Mouse (Mus musculus): ENCODE data around the gene AF067061. TPM values are rescaled to one million over a fixed set of nuclear protein-coding genes. Genes with fewer than 3 reads are reported as not detected.
"Not testable (repeated sequence)": the region's sequence is repeated elsewhere in the genome, so short reads cannot be mapped to it uniquely, and the experiment has no call there.

AF067061 gene
- polyA plus RNA-seq, 1 experiment from 2014 or later = not detected

DNA sequence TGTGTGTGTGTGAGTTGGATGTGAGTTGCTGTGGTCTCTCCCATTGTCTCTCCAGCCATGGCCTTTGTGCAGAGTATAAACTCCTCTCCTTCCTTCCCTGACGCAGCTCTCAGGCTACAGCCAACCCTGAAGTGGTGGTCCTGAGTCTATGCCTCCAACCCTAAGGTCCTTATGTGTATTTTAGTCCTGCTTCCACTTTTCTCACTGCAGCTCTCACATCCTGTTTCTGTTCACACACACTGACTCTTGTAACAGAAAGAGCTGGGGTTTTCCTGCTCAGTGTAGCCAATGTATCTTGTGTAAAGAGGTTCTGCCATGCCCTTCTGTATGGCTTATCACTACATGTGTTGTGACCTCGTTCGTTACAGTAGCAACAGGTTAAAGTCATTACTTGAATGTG is 3.2 kb upstream of the AF067061 start:
- not testable (repeated sequence) for H3K4me2 ChIP-seq (replicated peaks); H3K4me3 ChIP-seq (replicated peaks; ENCODE audit: low read length); H3K4me1 ChIP-seq (replicated peaks; ENCODE audit: control insufficient read depth, insufficient read depth, low read length); H3K9me3 ChIP-seq (ENCODE audit: control insufficient read depth, low read length); H3K27ac ChIP-seq; H3K27me3 ChIP-seq (ENCODE audit: control insufficient read depth, insufficient read depth, low read length); H3K36me3 ChIP-seq (replicated peaks; ENCODE audit: control insufficient read depth, insufficient read depth); ATAC-seq (ENCODE audit: low FRiP score); DNase-seq (ENCODE audit: low spot score); H3K9ac ChIP-seq
- WGBS = 68% methylated on average over 3 of the region's 3 CpGs

DNA sequence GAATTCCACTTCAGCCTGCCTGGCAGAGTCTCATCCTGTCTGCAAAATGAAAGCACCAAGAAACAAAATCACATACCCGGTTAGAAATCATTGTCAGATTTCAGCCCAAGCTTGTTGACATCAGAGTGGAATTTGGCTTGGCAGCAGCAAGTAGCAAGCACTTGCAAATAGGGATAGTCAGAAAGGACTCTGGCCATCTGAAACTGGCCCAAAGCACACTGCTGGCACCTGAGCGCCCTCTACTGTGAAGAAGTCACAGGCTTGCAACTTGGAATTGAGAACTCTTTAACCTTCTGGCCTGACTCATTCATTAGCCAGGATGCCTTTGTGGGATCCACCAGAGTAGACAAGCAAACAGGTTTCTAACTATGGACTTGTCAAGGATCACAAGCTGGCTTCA is 14.9 kb downstream of the AF067061 start:
- H3K9ac ChIP-seq; H3K4me1 ChIP-seq (replicated peaks; ENCODE audit: control insufficient read depth, insufficient read depth, low read length); H3K27me3 ChIP-seq (ENCODE audit: control insufficient read depth, insufficient read depth, low read length); H3K4me3 ChIP-seq (replicated peaks; ENCODE audit: low read length); H3K4me2 ChIP-seq (replicated peaks); H3K27ac ChIP-seq; ATAC-seq (ENCODE audit: low FRiP score); H3K36me3 ChIP-seq (replicated peaks; ENCODE audit: control insufficient read depth, insufficient read depth); DNase-seq (ENCODE audit: low spot score); H3K9me3 ChIP-seq (ENCODE audit: control insufficient read depth, low read length): not testable (repeated sequence)
- WGBS = 24% methylated on average over 2 of the region's 2 CpGs

DNA sequence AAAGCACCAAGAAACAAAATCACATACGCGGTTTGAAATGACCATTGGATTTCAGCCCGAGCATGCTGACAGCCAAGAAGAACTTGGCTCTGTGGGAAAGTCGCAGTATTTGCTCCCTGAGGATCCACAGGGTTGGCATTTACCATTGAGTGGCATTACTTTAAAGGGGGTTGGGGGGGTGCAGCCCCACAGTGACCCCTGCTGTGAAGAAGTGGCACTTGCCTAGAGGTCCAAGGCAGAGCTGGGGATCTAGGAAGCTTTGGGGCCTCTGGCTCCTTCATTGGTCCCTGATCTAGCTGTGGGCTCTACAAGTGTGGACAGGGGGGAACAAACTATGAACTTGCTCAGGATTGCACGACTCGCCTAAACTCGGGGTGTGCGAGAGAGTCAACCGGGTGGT is 15.9 kb downstream of the AF067061 start:
- WGBS = 89% methylated on average over 9 of the region's 9 CpGs
- Histone ChIP-seq H3K27me3 (ENCODE audit: control insufficient read depth, insufficient read depth, low read length) (no peaks in the 10 kb centered on the region), H3K4me3 (replicated peaks; ENCODE audit: low read length) (no peak overlapping the region), H3K36me3 (replicated peaks; ENCODE audit: control insufficient read depth, insufficient read depth) (no peaks in the 10 kb centered on the region), H3K27ac (no peak overlapping the region), H3K9ac (no peak overlapping the region), H3K4me2 (replicated peaks) (no peak overlapping the region), H3K9me3 (ENCODE audit: control insufficient read depth, low read length) (no peaks in the 10 kb centered on the region), H3K4me1 (replicated peaks; ENCODE audit: control insufficient read depth, insufficient read depth, low read length) (no peaks in the 10 kb centered on the region)
- DNase-seq (ENCODE audit: low spot score) = no peak
- ATAC-seq (ENCODE audit: low FRiP score) = no peak

DNA sequence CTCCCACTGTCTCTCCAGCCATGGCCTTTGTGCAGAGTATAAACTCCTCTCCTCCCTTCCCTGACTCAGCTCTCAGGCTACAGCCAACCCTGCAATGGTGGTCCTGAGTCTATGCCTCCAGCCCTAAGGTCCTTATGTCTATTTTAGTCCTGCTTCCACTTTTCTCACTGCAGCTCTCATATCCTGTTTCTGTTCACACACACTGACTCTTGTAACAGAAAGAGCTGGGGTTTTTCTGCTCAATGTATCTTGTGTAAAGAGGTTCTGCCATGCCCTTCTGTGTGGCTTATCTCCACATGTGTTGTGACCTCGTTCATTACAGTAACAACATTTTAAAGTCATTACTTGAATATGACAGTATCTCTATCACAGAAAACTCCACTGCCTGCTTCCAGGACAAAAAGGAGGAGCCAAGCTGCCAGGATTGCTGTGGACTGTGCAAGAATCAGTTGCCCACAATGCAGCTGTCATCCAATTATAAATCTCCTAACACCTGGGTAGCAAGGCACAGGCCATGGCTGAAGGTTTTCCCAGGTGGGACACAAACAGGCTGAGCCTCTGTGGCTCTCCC is 36.5 kb downstream of the AF067061 start:
- no peak overlapping the region for H3K27ac ChIP-seq
- no peaks in the 10 kb centered on the region for H3K27me3 ChIP-seq (ENCODE audit: control insufficient read depth, insufficient read depth, low read length)
- no peak overlapping the region for H3K9ac ChIP-seq
- DNase-seq (ENCODE audit: low spot score) (no peak), ATAC-seq (ENCODE audit: low FRiP score) (no peak)
- WGBS = 76% methylated on average over 1 of the region's 1 CpGs
- no peak overlapping the region for H3K4me2 ChIP-seq (replicated peaks)
- no peaks in the 10 kb centered on the region for H3K4me1 ChIP-seq (replicated peaks; ENCODE audit: control insufficient read depth, insufficient read depth, low read length)
- 0 out of 2 replicates have a peak, but pooled peaks cover 4% of the 10 kb centered on the region for H3K9me3 ChIP-seq (ENCODE audit: control insufficient read depth, low read length)
- H3K36me3 ChIP-seq (replicated peaks; ENCODE audit: control insufficient read depth, insufficient read depth) = no peaks in the 10 kb centered on the region
- no peak overlapping the region for H3K4me3 ChIP-seq (replicated peaks; ENCODE audit: low read length)

DNA sequence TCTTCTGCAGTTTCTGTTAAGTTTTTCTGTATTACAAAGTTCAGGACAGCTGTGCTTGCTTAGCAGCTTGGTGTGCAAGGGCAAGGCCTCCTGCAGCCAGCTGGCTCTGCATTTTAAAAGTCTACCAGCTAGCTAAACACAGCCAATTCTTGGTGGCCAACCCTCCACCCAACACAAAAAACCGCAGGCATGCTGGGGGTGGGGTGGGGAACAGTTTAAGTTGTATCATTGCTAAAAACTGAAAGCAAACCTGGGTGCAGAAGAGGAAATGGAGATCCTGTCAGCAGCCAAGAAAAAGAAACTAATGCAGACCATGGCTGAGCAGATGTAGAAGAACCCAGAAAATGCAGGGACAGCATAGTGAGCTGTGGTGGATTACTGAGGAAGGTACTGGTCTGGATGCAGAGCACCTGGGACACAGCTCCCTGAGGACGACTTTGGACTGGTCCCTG is 37.1 kb downstream of the AF067061 start, which contains the start of gene BC147527:
Gene BC147527, plus strand, starts transcription at position 402 of the 452 bp plus-strand sequence.
- Histone ChIP-seq H3K27ac (no peak within 1 kb of the TSS), H3K4me1 (replicated peaks; ENCODE audit: control insufficient read depth, insufficient read depth, low read length) (no peaks in the 10 kb centered on the region), H3K36me3 (replicated peaks; ENCODE audit: control insufficient read depth, insufficient read depth) (no peaks in the 10 kb centered on the region), H3K4me2 (replicated peaks) (no peak within 1 kb of the TSS), H3K9me3 (ENCODE audit: control insufficient read depth, low read length) (0 out of 2 replicates have a peak, but pooled peaks cover 4% of the 10 kb centered on the region), H3K27me3 (ENCODE audit: control insufficient read depth, insufficient read depth, low read length) (no peaks in the 10 kb centered on the region), H3K9ac (no peak within 1 kb of the TSS), H3K4me3 (replicated peaks; ENCODE audit: low read length) (no peak within 1 kb of the TSS)
- no peak for ATAC-seq (ENCODE audit: low FRiP score)
- DNase-seq (ENCODE audit: low spot score) = no peak
- 55% methylated on average over 2 of the region's 2 CpGs for whole genome bisulfite sequencing

DNA sequence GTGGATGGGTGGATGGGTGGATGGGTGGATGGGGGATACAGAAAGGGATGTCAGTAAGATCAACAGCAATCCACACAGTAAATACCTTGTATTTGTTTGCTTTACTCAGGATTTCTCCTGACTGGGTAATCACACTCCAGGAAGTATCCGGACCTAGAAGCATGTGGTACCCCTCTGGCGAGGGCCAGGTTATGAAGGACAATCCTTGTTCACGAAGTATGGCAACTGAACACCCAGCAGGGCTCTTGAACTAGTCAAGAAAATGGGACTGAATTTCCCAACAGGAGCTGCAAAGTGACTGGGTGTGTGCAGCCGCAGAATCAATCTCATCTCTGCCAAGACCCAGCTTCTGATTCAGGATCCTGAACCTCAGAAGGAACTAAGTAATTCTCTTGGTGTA is 37.9 kb downstream of the AF067061 start:
- H3K36me3 ChIP-seq (replicated peaks; ENCODE audit: control insufficient read depth, insufficient read depth) = no peaks in the 10 kb centered on the region
- no peaks in the 10 kb centered on the region for H3K4me1 ChIP-seq (replicated peaks; ENCODE audit: control insufficient read depth, insufficient read depth, low read length)
- no peak overlapping the region for H3K4me3 ChIP-seq (replicated peaks; ENCODE audit: low read length)
- H3K4me2 ChIP-seq (replicated peaks) = no peak overlapping the region
- ATAC-seq (ENCODE audit: low FRiP score) (no peak), DNase-seq (ENCODE audit: low spot score) (no peak)
- no peak overlapping the region for H3K27ac ChIP-seq
- no peaks in the 10 kb centered on the region for H3K27me3 ChIP-seq (ENCODE audit: control insufficient read depth, insufficient read depth, low read length)
- 85% methylated on average over 4 of the region's 4 CpGs for WGBS
- H3K9me3 ChIP-seq (ENCODE audit: control insufficient read depth, low read length) = 0 out of 2 replicates have a peak, but pooled peaks cover 4% of the 10 kb centered on the region
- no peak overlapping the region for H3K9ac ChIP-seq

DNA sequence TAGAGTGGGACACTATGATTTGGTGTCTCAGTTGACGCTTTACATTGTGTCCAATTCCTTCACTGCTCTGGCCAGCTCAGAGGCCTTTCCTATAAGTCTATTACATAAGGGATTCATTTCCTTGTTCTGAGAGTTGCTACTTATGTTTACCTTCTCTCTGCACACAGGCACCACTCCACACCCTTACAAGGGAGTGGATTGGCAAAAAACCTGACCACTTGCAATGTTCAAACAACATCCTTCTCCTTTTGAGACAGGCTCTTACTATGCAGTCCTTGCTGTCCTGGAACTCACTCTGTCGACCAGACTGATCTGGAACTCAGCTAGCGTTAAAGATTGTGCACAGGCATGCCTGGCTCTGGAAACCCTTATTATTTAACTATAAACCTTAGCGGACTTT is 47.8 kb downstream of the AF067061 start:
- WGBS = 85% methylated on average over 4 of the region's 4 CpGs
- H3K9me3 ChIP-seq (ENCODE audit: control insufficient read depth, low read length) = no peaks in the 10 kb centered on the region
- H3K9ac ChIP-seq = no peak overlapping the region
- H3K27me3 ChIP-seq (ENCODE audit: control insufficient read depth, insufficient read depth, low read length) = no peaks in the 10 kb centered on the region
- ATAC-seq (ENCODE audit: low FRiP score) (no peak), DNase-seq (ENCODE audit: low spot score) (no peak)
- no peaks in the 10 kb centered on the region for H3K36me3 ChIP-seq (replicated peaks; ENCODE audit: control insufficient read depth, insufficient read depth)
- no peaks in the 10 kb centered on the region for H3K4me1 ChIP-seq (replicated peaks; ENCODE audit: control insufficient read depth, insufficient read depth, low read length)
- no peak overlapping the region for H3K4me2 ChIP-seq (replicated peaks)
- no peak overlapping the region for H3K27ac ChIP-seq
- no peak overlapping the region for H3K4me3 ChIP-seq (replicated peaks; ENCODE audit: low read length)

DNA sequence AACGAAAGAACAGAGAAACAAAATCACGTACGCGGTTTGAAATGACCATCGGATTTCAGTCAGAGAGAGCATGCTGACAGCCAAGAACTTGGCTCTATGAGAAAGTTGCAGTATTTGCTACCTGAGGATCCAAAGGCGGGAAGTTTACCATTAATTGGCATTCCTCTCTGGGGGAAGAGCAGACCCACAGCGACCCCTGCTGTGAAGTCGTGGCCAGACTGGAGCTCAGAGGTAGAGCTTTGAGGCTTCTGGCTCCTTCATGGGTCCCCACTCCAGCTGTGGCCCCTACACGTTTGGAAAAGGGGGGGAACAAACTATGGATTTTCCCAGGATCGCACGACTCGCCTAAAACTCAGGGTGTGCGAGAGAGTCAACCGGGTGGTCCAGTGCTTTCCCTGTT is 50.7 kb downstream of the AF067061 start:
- no peaks in the 10 kb centered on the region for H3K9me3 ChIP-seq (ENCODE audit: control insufficient read depth, low read length)
- no peaks in the 10 kb centered on the region for H3K4me1 ChIP-seq (replicated peaks; ENCODE audit: control insufficient read depth, insufficient read depth, low read length)
- H3K4me2 ChIP-seq (replicated peaks) = no peak overlapping the region
- H3K4me3 ChIP-seq (replicated peaks; ENCODE audit: low read length) = no peak overlapping the region
- no peak overlapping the region for H3K9ac ChIP-seq
- DNase-seq (ENCODE audit: low spot score) = no peak
- H3K36me3 ChIP-seq (replicated peaks; ENCODE audit: control insufficient read depth, insufficient read depth) = no peaks in the 10 kb centered on the region
- no peak overlapping the region for H3K27ac ChIP-seq
- WGBS = 43% methylated on average over 14 of the region's 14 CpGs
- H3K27me3 ChIP-seq (ENCODE audit: control insufficient read depth, insufficient read depth, low read length) = no peaks in the 10 kb centered on the region
- no peak for ATAC-seq (ENCODE audit: low FRiP score)

All from hindbrain, embryonic 14.5 days (tissue).